Mouse (Mus musculus) heart, embryonic 10.5 days (tissue): ENCODE measurements around the gene Cers1. TPM values are rescaled to one million over a fixed set of nuclear protein-coding genes. Genes with fewer than 3 reads are reported as not detected.

Source experiments
- DNase-seq: peaks from one replicate; pipeline ENCODE4 v3.0.0-alpha.2; 2017; ENCODE audit warnings: low spot score
- H3K27ac ChIP-seq: fragments of 300-500 bp; sonication (generic); 2 replicates; pipeline ENCODE4 v1.5.1; 2016; ENCODE audit warnings: mild to moderate bottlenecking
- H3K27me3 ChIP-seq: fragments of 300-500 bp; sonication (generic); 2 replicates; pipeline ENCODE4 v1.6.1; 2016; ENCODE audit warnings: mild to moderate bottlenecking; ENCODE audit not compliant: poor library complexity, insufficient read depth, severe bottlenecking
- H3K36me3 ChIP-seq: fragments of 300-500 bp; sonication (generic); 2 replicates; pipeline ENCODE4 v1.6.1; 2016; ENCODE audit warnings: mild to moderate bottlenecking, moderate library complexity
- H3K4me1 ChIP-seq: fragments of 300-500 bp; sonication (generic); 2 replicates; pipeline ENCODE4 v1.6.1; 2016; ENCODE audit warnings: mild to moderate bottlenecking
- H3K4me3 ChIP-seq: fragments of 300-500 bp; sonication (generic); 2 replicates; pipeline ENCODE4 v1.5.1; 2016; ENCODE audit warnings: mild to moderate bottlenecking, moderate library complexity
- H3K9me3 ChIP-seq: fragments of 300-500 bp; sonication (generic); 2 replicates; pipeline ENCODE4 v1.6.1; 2016; ENCODE audit warnings: mild to moderate bottlenecking, moderate library complexity
- WGBS: fragments of 180-500 bp; shearing (Covaris S2); methylation state at CpG from one replicate; pipeline ENCODE4 v1.1.7; 2016; 5-methylcytosine and 5-hydroxymethylcytosine counted together
- polyA plus RNA-seq: library from polyadenylated mRNA; unstranded; fragments of >200 nt; fragmentation: Nextera tagmentation; extraction: Ambion mirVana; gene quantifications from 2 replicates; pipeline ENCODE4 v1.2.1, GENCODE M21; 2016

The Cers1 gene
- polyA plus RNA-seq, 1 experiment from 2014 or later = 1.4 TPM

- peaks cover 44% of the 10 kb centered on the region for H3K36me3 ChIP-seq
- peak within 1 kb of the TSS; percentile 77 for H3K27ac ChIP-seq
- peak; percentile 84 for DNase-seq
- peak within 1 kb of the TSS; percentile 49 for H3K4me3 ChIP-seq
- 25% methylated on average over 14 of the region's 14 CpGs for WGBS
- peaks cover 32% of the 10 kb centered on the region for H3K4me1 ChIP-seq
- H3K27me3 ChIP-seq = peaks cover 26% of the 10 kb centered on the region; the same call in 1 of the 2 replicates
- no peaks in the 10 kb centered on the region for H3K9me3 ChIP-seq
Measured at GRCm38 (mm10) chr8:70329124-70329834, 13.7 kb downstream of the Cers1 start, which contains the start of gene Gdf1. TSS of gene Gdf1 (plus strand) at chr8:70329817.

GRCm38 (mm10) chr8:70329835-70330740 lies 14.5 kb downstream of the Cers1 start:
- no peak for DNase-seq
- Histone ChIP-seq H3K36me3 (peaks cover 48% of the 10 kb centered on the region), H3K9me3 (no peaks in the 10 kb centered on the region), H3K27me3 (peaks cover 26% of the 10 kb centered on the region; the same call in 1 of the 2 replicates), H3K27ac (peak overlapping the region; percentile 77), H3K4me3 (peak overlapping the region; percentile 49), H3K4me1 (peaks cover 32% of the 10 kb centered on the region)
- WGBS = 3% methylated on average over 45 of the region's 45 CpGs

- no peaks in the 10 kb centered on the region for H3K9me3 ChIP-seq
- H3K4me3 ChIP-seq = peak overlapping the region; percentile 49
- H3K4me1 ChIP-seq = peaks cover 32% of the 10 kb centered on the region
- WGBS = 31% methylated on average over 53 of the region's 53 CpGs
- peaks cover 54% of the 10 kb centered on the region for H3K36me3 ChIP-seq
- peaks cover 26% of the 10 kb centered on the region; the same call in 1 of the 2 replicates for H3K27me3 ChIP-seq
- peak overlapping the region; percentile 77 for H3K27ac ChIP-seq
- peak; percentile 86 for DNase-seq
Measured at GRCm38 (mm10) chr8:70330741-70331364, 15.3 kb downstream of the Cers1 start.

GRCm38 (mm10) chr8:70331526-70331925 lies 16.0 kb downstream of the Cers1 start:
- no peaks in the 10 kb centered on the region for H3K9me3 ChIP-seq
- peaks cover 61% of the 10 kb centered on the region for H3K36me3 ChIP-seq
- peaks cover 26% of the 10 kb centered on the region; the same call in 1 of the 2 replicates for H3K27me3 ChIP-seq
- H3K27ac ChIP-seq = 0 out of 2 replicates have a peak overlapping the region, but pooled peaks have one; percentile 25
- DNase-seq = no peak
- peaks cover 32% of the 10 kb centered on the region for H3K4me1 ChIP-seq
- H3K4me3 ChIP-seq = 0 out of 2 replicates have a peak overlapping the region, but pooled peaks have one; percentile 49
- 80% methylated on average over 19 of the region's 19 CpGs for WGBS

GRCm38 (mm10) chr8:70332070-70332877 lies 16.7 kb downstream of the Cers1 start:
- DNase-seq = peak; percentile 86
- Histone ChIP-seq H3K36me3 (peaks cover 67% of the 10 kb centered on the region), H3K27ac (0 out of 2 replicates have a peak overlapping the region, but pooled peaks have one; percentile 47), H3K27me3 (peaks cover 26% of the 10 kb centered on the region; the same call in 1 of the 2 replicates), H3K4me1 (peaks cover 32% of the 10 kb centered on the region), H3K4me3 (no peak overlapping the region), H3K9me3 (no peaks in the 10 kb centered on the region)
- 29% methylated on average over 41 of the region's 41 CpGs for WGBS

GRCm38 (mm10) chr8:70332878-70333202 lies 17.3 kb downstream of the Cers1 start:
- Histone ChIP-seq H3K9me3 (no peaks in the 10 kb centered on the region), H3K27me3 (peaks cover 26% of the 10 kb centered on the region; the same call in 1 of the 2 replicates), H3K36me3 (peaks cover 72% of the 10 kb centered on the region), H3K4me3 (no peak overlapping the region), H3K4me1 (peaks cover 32% of the 10 kb centered on the region), H3K27ac (no peak overlapping the region)
- no peak for DNase-seq
- WGBS = 91% methylated on average over 6 of the region's 6 CpGs

GRCm38 (mm10) chr8:70338931-70339330 lies 23.4 kb downstream of the Cers1 start:
- WGBS = 92% methylated on average over 7 of the region's 7 CpGs

GRCm38 (mm10) chr8:70340659-70341058 lies 25.1 kb downstream of the Cers1 start:
- no peak overlapping the region for H3K4me3 ChIP-seq
- H3K36me3 ChIP-seq = peaks cover 85% of the 10 kb centered on the region
- DNase-seq = no peak
- no peaks in the 10 kb centered on the region for H3K9me3 ChIP-seq
- no peak overlapping the region for H3K27ac ChIP-seq
- H3K27me3 ChIP-seq = no peaks in the 10 kb centered on the region
- 88% methylated on average over 7 of the region's 7 CpGs for WGBS
- peaks cover 16% of the 10 kb centered on the region for H3K4me1 ChIP-seq

More at GRCm38 (mm10) chr8:70338931-70339330, 23.4 kb downstream of the Cers1 start:
- Histone ChIP-seq H3K9me3 (no peaks in the 10 kb centered on the region), H3K27me3 (no peaks in the 10 kb centered on the region), H3K27ac (no peak overlapping the region), H3K4me1 (peaks cover 8% of the 10 kb centered on the region), H3K4me3 (no peak overlapping the region), H3K36me3 (peaks cover 99% of the 10 kb centered on the region)
- DNase-seq = no peak

- peaks cover 83% of the 10 kb centered on the region for H3K36me3 ChIP-seq
Measured at GRCm38 (mm10) chr8:70342007-70342406, 26.4 kb downstream of the Cers1 start.

GRCm38 (mm10) chr8:70343076-70343475 lies 27.5 kb downstream of the Cers1 start:
- peaks cover 73% of the 10 kb centered on the region for H3K36me3 ChIP-seq
- no peaks in the 10 kb centered on the region for H3K27me3 ChIP-seq
- no peak for DNase-seq
- 93% methylated on average over 7 of the region's 7 CpGs for WGBS
- H3K4me1 ChIP-seq = peaks cover 22% of the 10 kb centered on the region
- H3K4me3 ChIP-seq = no peak overlapping the region
- H3K27ac ChIP-seq = no peak overlapping the region
- H3K9me3 ChIP-seq = no peaks in the 10 kb centered on the region

More at GRCm38 (mm10) chr8:70342007-70342406, 26.4 kb downstream of the Cers1 start:
- no peak overlapping the region for H3K4me3 ChIP-seq
- no peaks in the 10 kb centered on the region for H3K9me3 ChIP-seq
- WGBS = 90% methylated on average over 14 of the region's 14 CpGs
- no peaks in the 10 kb centered on the region for H3K27me3 ChIP-seq
- H3K27ac ChIP-seq = no peak overlapping the region
- no peak for DNase-seq
- peaks cover 19% of the 10 kb centered on the region for H3K4me1 ChIP-seq

GRCm38 (mm10) chr8:70343696-70344095 lies 28.1 kb downstream of the Cers1 start:
- H3K4me1 ChIP-seq = peaks cover 28% of the 10 kb centered on the region
- H3K9me3 ChIP-seq = no peaks in the 10 kb centered on the region
- no peak overlapping the region for H3K27ac ChIP-seq
- DNase-seq = no peak
- no peaks in the 10 kb centered on the region for H3K27me3 ChIP-seq
- H3K4me3 ChIP-seq = no peak overlapping the region
- WGBS = 61% methylated on average over 6 of the region's 6 CpGs
- H3K36me3 ChIP-seq = peaks cover 73% of the 10 kb centered on the region

GRCm38 (mm10) chr8:70344279-70344678 lies 28.7 kb downstream of the Cers1 start:
- DNase-seq = no peak

More at GRCm38 (mm10) chr8:70344279-70344678, 28.7 kb downstream of the Cers1 start:
- no peak overlapping the region for H3K4me3 ChIP-seq
- no peak overlapping the region for H3K27ac ChIP-seq
- no peaks in the 10 kb centered on the region for H3K9me3 ChIP-seq
- no peaks in the 10 kb centered on the region for H3K27me3 ChIP-seq
- WGBS = 87% methylated on average over 2 of the region's 2 CpGs
- H3K4me1 ChIP-seq = peaks cover 34% of the 10 kb centered on the region
- peaks cover 73% of the 10 kb centered on the region for H3K36me3 ChIP-seq
